ENCODE assay signal across 22 mouse cellular contexts in genomic region chr13:46588606-46589005, GRCm38 (mm10).
"Had no signal": no experiment of that assay in that cellular context is flagged by ENCODE, and none has a peak within 500 bp of the region (broad histone marks: within the 10 kb centered on the region; RNA-seq: fewer than 3 reads in every experiment).

No protein-coding gene starts in this region.

- H3K4me3 ChIP-seq: kidney, embryonic 15.5 days; limb, embryonic 12.5 days; limb, embryonic 15.5 days; midbrain, embryonic 12.5 days; midbrain, embryonic 15.5 days; neural tube, embryonic 13.5 days had no signal

- H3K4me2 ChIP-seq: kidney, embryonic 15.5 days; limb, embryonic 12.5 days; limb, embryonic 15.5 days; liver, embryonic 11.5 days; lung, embryonic 14.5 days; midbrain, embryonic 12.5 days; midbrain, embryonic 15.5 days; neural tube, embryonic 13.5 days had no signal

- H3K27me3 ChIP-seq: kidney, embryonic 15.5 days; limb, embryonic 12.5 days; limb, embryonic 15.5 days; midbrain, embryonic 12.5 days; midbrain, embryonic 15.5 days; neural tube, embryonic 13.5 days had no signal

- H3K27ac ChIP-seq: kidney, embryonic 15.5 days; limb, embryonic 12.5 days; limb, embryonic 15.5 days; liver, embryonic 14.5 days; macrophage; midbrain, embryonic 12.5 days; midbrain, embryonic 15.5 days; neural tube, embryonic 13.5 days had no signal

- DNase-seq: kidney, adult 8-10 months; kidney, postnatal 10 days; kidney, postnatal 36 days; layer of hippocampus, adult 9-11 months; left cerebral cortex, postnatal 4 days; liver, postnatal 0 days; lung, embryonic 14.5 days; retina, postnatal 1 day; right cerebral cortex, postnatal 4 days; spleen, adult 18-20 months; thymus, adult 18-20 months; thymus, postnatal 36 days had no signal

- H3K36me3 ChIP-seq: kidney, embryonic 15.5 days; limb, embryonic 12.5 days; limb, embryonic 15.5 days; midbrain, embryonic 12.5 days; midbrain, embryonic 15.5 days; neural tube, embryonic 13.5 days had no signal

- ATAC-seq: liver, postnatal 0 days; lung, postnatal 0 days; midbrain, embryonic 15.5 days had no signal
